9 mouse cellular contexts compared by ENCODE assay signal in genomic region chr5:115269969-115270368, GRCm38 (mm10). TPM values are rescaled to one million over a fixed set of nuclear protein-coding genes. Genes with fewer than 3 reads are reported as not detected.
A peak's percentile ranks its signal among the peaks of the same experiment; 100 is the strongest.
DNase-seq lines count a peak whose midpoint lies in the region; ATAC-seq and TF ChIP-seq lines count a peak whose summit lies in the region.
"Had no signal": no experiment of that assay in that cellular context is flagged by ENCODE, and none has a peak within 500 bp of the region (broad histone marks: within the 10 kb centered on the region; RNA-seq: fewer than 3 reads in every experiment).

No protein-coding gene starts in this region.

- TF ChIP-seq EP300 in CH12.LX (IDR thresholded peaks at IDR 0.05; ENCODE audit: low read length), result no peak
- no peak for TF ChIP-seq EP300 in liver, postnatal 0 days (IDR thresholded peaks at IDR 0.05; ENCODE audit: low read depth)

- peak overlapping the region; percentile 95 for H3K4me3 ChIP-seq in heart, embryonic 12.5 days
- no peak overlapping the region for H3K4me3 ChIP-seq in CH12.LX (replicated peaks in 1 of 3; ENCODE audit: low read depth in 2 of 3, low read length in 2 of 3, poor library complexity in 1 of 3)
- peak overlapping the region; percentile 97 for H3K4me3 ChIP-seq in hindbrain, embryonic 11.5 days (ENCODE audit: low read depth, low read length)
- H3K4me3 ChIP-seq in liver, postnatal 0 days (ENCODE audit: low read depth, low read length), result peak overlapping the region; percentile 95

- ATAC-seq in heart, embryonic 12.5 days (ENCODE audit: insufficient number of reproducible peaks, low FRiP score), result no peak
- no peak for ATAC-seq in hindbrain, embryonic 11.5 days (ENCODE audit: low FRiP score)
- no peak for ATAC-seq in liver, postnatal 0 days
- ATAC-seq in megakaryocyte progenitor cell, adult 5-6 weeks (replicated peaks; ENCODE audit: poor library complexity), result no peak

- H3K79me2 ChIP-seq in CH12.LX (replicated peaks; ENCODE audit: control insufficient read depth, extremely low read depth, insufficient read depth, poor library complexity, severe bottlenecking), result peaks cover 73% of the 10 kb centered on the region

- peaks cover 69% of the 10 kb centered on the region for H3K4me1 ChIP-seq in heart, embryonic 12.5 days (replicated peaks)
- peaks cover 5 to 60% of the 10 kb centered on the region in 2 experiments for H3K4me1 ChIP-seq in CH12.LX (ENCODE audit: control insufficient read depth in 1 of 2, insufficient read depth in 2 of 2)
- H3K4me1 ChIP-seq in hindbrain, embryonic 11.5 days (replicated peaks; ENCODE audit: control insufficient read depth, insufficient read depth, low read length), result 0 out of 2 replicates have a peak, but pooled peaks cover 3% of the 10 kb centered on the region
- H3K4me1 ChIP-seq in liver, postnatal 0 days (ENCODE audit: insufficient read depth), result peaks cover 63% of the 10 kb centered on the region

- no peaks in the 10 kb centered on the region for H3K27me3 ChIP-seq in heart, embryonic 12.5 days (replicated peaks)
- H3K27me3 ChIP-seq in CH12.LX (replicated peaks), result no peaks in the 10 kb centered on the region
- H3K27me3 ChIP-seq in hindbrain, embryonic 11.5 days (ENCODE audit: control insufficient read depth, insufficient read depth, low read length), result no peaks in the 10 kb centered on the region
- H3K27me3 ChIP-seq in liver, postnatal 0 days (ENCODE audit: insufficient read depth, low read length), result no peaks in the 10 kb centered on the region

- in situ Hi-C loops in CH12.LX (cut with MboI; ENCODE audit: low pct_ligation_motif_present, low pct_unique_long_range_greater_than_20kb, low sequenced_read_pairs), result no loop called here

- intact Hi-C loops in heart, postnatal 14 days (cut with DNase I), result no loop called here

- H3K27ac ChIP-seq in heart, embryonic 12.5 days (ENCODE audit: poor library complexity, severe bottlenecking), result no peak overlapping the region
- H3K27ac ChIP-seq in CH12.LX (ENCODE audit: insufficient read depth, low read depth), result no peak overlapping the region
- no peak overlapping the region for H3K27ac ChIP-seq in hindbrain, embryonic 11.5 days (ENCODE audit: low read depth, low read length)
- peak overlapping the region; percentile 92 for H3K27ac ChIP-seq in liver, postnatal 0 days (ENCODE audit: low read depth)

- TF ChIP-seq POLR2A in CH12.LX (IDR thresholded peaks at IDR 0.05; ENCODE audit: low read depth, low read length), result no peak

- dilution Hi-C loops in CH12.LX (cut with MboI; ENCODE audit: extremely low pct_ligation_motif_present, extremely low pct_unique_long_range_greater_than_20kb, low sequenced_read_pairs), result no loop called here

- no peaks in the 10 kb centered on the region for H3K9me3 ChIP-seq in heart, embryonic 12.5 days (replicated peaks)
- no peaks in the 10 kb centered on the region for H3K9me3 ChIP-seq in CH12.LX (replicated peaks; ENCODE audit: low read length)
- no peaks in the 10 kb centered on the region for H3K9me3 ChIP-seq in hindbrain, embryonic 11.5 days (ENCODE audit: control insufficient read depth, low read length)
- no peaks in the 10 kb centered on the region for H3K9me3 ChIP-seq in liver, postnatal 0 days (ENCODE audit: low read length)

- TF ChIP-seq RAD21 in CH12.LX (IDR thresholded peaks at IDR 0.05; ENCODE audit: low read depth, low read length), result no peak

- DNase-seq in heart, postnatal 14 days, result no peak
- no peak for DNase-seq in CH12.LX (ENCODE audit: extremely low read depth)
- DNase-seq in hindbrain, embryonic 11.5 days (ENCODE audit: low spot score), result no peak
- DNase-seq in liver, postnatal 0 days, result no peak
- DNase-seq in adrenal gland, adult 2 months, result no peak
- no peak for DNase-seq in layer of hippocampus, postnatal 14 days (ENCODE audit: low spot score in 2 of 2)
- DNase-seq: kidney, postnatal 10 days had no signal

- H3K36me3 ChIP-seq in heart, embryonic 12.5 days, result peaks cover 18% of the 10 kb centered on the region
- H3K36me3 ChIP-seq in CH12.LX (replicated peaks in 1 of 2; ENCODE audit: control insufficient read depth in 1 of 2, insufficient read depth in 1 of 2, low read length in 1 of 2), result peaks cover 27 to 51% of the 10 kb centered on the region in 2 experiments
- no peaks in the 10 kb centered on the region for H3K36me3 ChIP-seq in hindbrain, embryonic 11.5 days (ENCODE audit: control insufficient read depth, insufficient read depth, low read length)
- H3K36me3 ChIP-seq in liver, postnatal 0 days (replicated peaks; ENCODE audit: insufficient read depth, low read length), result peaks cover 24% of the 10 kb centered on the region

- peak overlapping the region; percentile 38; the same call in 1 of the 2 replicates for H3K9ac ChIP-seq in heart, embryonic 12.5 days
- peak overlapping the region; percentile 20; the same call in 1 of the 2 replicates for H3K9ac ChIP-seq in CH12.LX (ENCODE audit: insufficient read depth, low read depth)
- H3K9ac ChIP-seq in hindbrain, embryonic 11.5 days (ENCODE audit: low read depth, low read length), result no peak overlapping the region
- peak overlapping the region; percentile 98 for H3K9ac ChIP-seq in liver, postnatal 0 days (replicated peaks)

- H3K4me2 ChIP-seq in heart, embryonic 12.5 days, result peak overlapping the region; percentile 78
- peak overlapping the region; percentile 98 for H3K4me2 ChIP-seq in CH12.LX (ENCODE audit: insufficient read depth, low read depth, poor library complexity, severe bottlenecking)
- no peak overlapping the region; the same call in 1 of the 2 replicates for H3K4me2 ChIP-seq in hindbrain, embryonic 11.5 days (replicated peaks; ENCODE audit: low read depth, low read length)
- H3K4me2 ChIP-seq in liver, postnatal 0 days (ENCODE audit: low read depth, low read length), result peak overlapping the region; percentile 79

- no peak for TF ChIP-seq CTCF in CH12.LX (conservative IDR thresholded peaks at IDR 0.05 in 1 of 2, IDR thresholded peaks at IDR 0.05 in 1 of 2; ENCODE audit: low read depth in 2 of 2, low read length in 2 of 2)
- TF ChIP-seq CTCF in liver, postnatal 0 days (IDR thresholded peaks at IDR 0.05; ENCODE audit: low read depth), result no peak

- WGBS in heart, embryonic 12.5 days, result 96% methylated on average over 1 of the region's 1 CpGs
- WGBS in hindbrain, embryonic 11.5 days, result 90% methylated on average over 1 of the region's 1 CpGs
- 90% methylated on average over 1 of the region's 1 CpGs for WGBS in liver, postnatal 0 days (ENCODE audit: insufficient replicate concordance)

RNA-seq across cellular contexts. Expression of gene Rnf10, which starts 2.7 kb away (rescaled TPM):
- polyA plus RNA-seq in heart, embryonic 12.5 days (2016; fragmentation: Nextera tagmentation; extraction: Ambion mirVana), result 152 and 175 TPM in 2 replicates
- total RNA-seq in heart, postnatal 14 days (2021), result 100 to 1,000 TPM; 389 to 391 TPM
- total RNA-seq in CH12.LX (2012; rRNA removed) (63.6 and 68.5 TPM in 2 replicates), CH12.LX (2014; rRNA removed) (38.5 and 39.9 TPM in 2 replicates)
- polyA plus RNA-seq in CH12.LX (2012; ENCODE audit: insufficient read length, low read depth), result 154 and 187 TPM in 2 replicates
- polyA plus RNA-seq in hindbrain, embryonic 11.5 days (2014; fragmentation: Nextera tagmentation; extraction: Ambion mirVana), result 65.9 and 87.5 TPM in 2 replicates
- 75.4 and 78.4 TPM in 2 replicates for polyA plus RNA-seq in liver, postnatal 0 days (2015; fragmentation: Nextera tagmentation; extraction: Ambion mirVana)
- 45.3 and 56.3 TPM in 2 replicates for total RNA-seq in megakaryocyte progenitor cell, adult 5-6 weeks (2015)
- total RNA-seq in megakaryocyte progenitor cell, adult 5-6 weeks (2017), result 45.1 and 58.7 TPM in 2 replicates
- total RNA-seq in adrenal gland, adult 2 months (2021), result 100 to 1,000 TPM; 225 to 258 TPM
- 212 and 287 TPM in 2 replicates for polyA plus RNA-seq in adrenal gland, adult 2 months (2012; rRNA removed)
- total RNA-seq in layer of hippocampus, postnatal 14 days (2021), result 100 to 1,000 TPM; 262 to 266 TPM

RNA-seq across cellular contexts. Expression of gene Coq5, which starts 9.5 kb away (rescaled TPM):
- 76.0 and 79.9 TPM in 2 replicates for polyA plus RNA-seq in heart, embryonic 12.5 days (2016; fragmentation: Nextera tagmentation; extraction: Ambion mirVana)
- total RNA-seq in heart, postnatal 14 days (2021), result 100 to 1,000 TPM; 143 to 157 TPM
- total RNA-seq in CH12.LX (2012; rRNA removed) (46.7 and 46.8 TPM in 2 replicates), CH12.LX (2014; rRNA removed) (41.9 and 46.7 TPM in 2 replicates)
- polyA plus RNA-seq in CH12.LX (2012; ENCODE audit: insufficient read length, low read depth), result 42.3 and 43.9 TPM in 2 replicates
- 52.6 and 55.5 TPM in 2 replicates for polyA plus RNA-seq in hindbrain, embryonic 11.5 days (2014; fragmentation: Nextera tagmentation; extraction: Ambion mirVana)
- 19.5 and 19.6 TPM in 2 replicates for polyA plus RNA-seq in liver, postnatal 0 days (2015; fragmentation: Nextera tagmentation; extraction: Ambion mirVana)
- total RNA-seq in megakaryocyte progenitor cell, adult 5-6 weeks (2015), result 17.0 and 20.4 TPM in 2 replicates
- total RNA-seq in megakaryocyte progenitor cell, adult 5-6 weeks (2017), result 39.8 and 46.3 TPM in 2 replicates
- total RNA-seq in adrenal gland, adult 2 months (2021), result 10 to 100 TPM; 52.5 to 68.0 TPM
- 14.6 and 15.7 TPM in 2 replicates for polyA plus RNA-seq in adrenal gland, adult 2 months (2012; rRNA removed)
- 10 to 100 TPM; 38.8 to 40.3 TPM for total RNA-seq in layer of hippocampus, postnatal 14 days (2021)

RNA-seq across cellular contexts. Expression of gene Dynll1, which starts 30.8 kb away (rescaled TPM):
- polyA plus RNA-seq in heart, embryonic 12.5 days (2016; fragmentation: Nextera tagmentation; extraction: Ambion mirVana), result 1,319 and 1,320 TPM in 2 replicates
- total RNA-seq in heart, postnatal 14 days (2021), result 100 to 1,000 TPM; 135 to 185 TPM
- 312 and 488 TPM in 2 replicates for total RNA-seq in CH12.LX (2012; rRNA removed)
- 456 and 502 TPM in 2 replicates for total RNA-seq in CH12.LX (2014; rRNA removed)
- polyA plus RNA-seq in CH12.LX (2012; ENCODE audit: insufficient read length, low read depth), result 516 and 646 TPM in 2 replicates
- polyA plus RNA-seq in hindbrain, embryonic 11.5 days (2014; fragmentation: Nextera tagmentation; extraction: Ambion mirVana), result 1,538 and 1,558 TPM in 2 replicates
- 388 and 399 TPM in 2 replicates for polyA plus RNA-seq in liver, postnatal 0 days (2015; fragmentation: Nextera tagmentation; extraction: Ambion mirVana)
- total RNA-seq in megakaryocyte progenitor cell, adult 5-6 weeks (2015), result 690 and 788 TPM in 2 replicates
- total RNA-seq in megakaryocyte progenitor cell, adult 5-6 weeks (2017), result 334 and 365 TPM in 2 replicates
- 100 to 1,000 TPM; 220 to 347 TPM for total RNA-seq in adrenal gland, adult 2 months (2021)
- 38.0 and 45.1 TPM in 2 replicates for polyA plus RNA-seq in adrenal gland, adult 2 months (2012; rRNA removed)
- 100 to 1,000 TPM; 770 to 901 TPM for total RNA-seq in layer of hippocampus, postnatal 14 days (2021)

RNA-seq across cellular contexts. Expression of gene Pop5, which starts 34.3 kb away (rescaled TPM):
- 63.2 and 68.6 TPM in 2 replicates for polyA plus RNA-seq in heart, embryonic 12.5 days (2016; fragmentation: Nextera tagmentation; extraction: Ambion mirVana)
- total RNA-seq in heart, postnatal 14 days (2021), result 10 to 100 TPM; 27.6 to 29.8 TPM
- 236 and 301 TPM in 2 replicates for total RNA-seq in CH12.LX (2012; rRNA removed)
- total RNA-seq in CH12.LX (2014; rRNA removed), result 156 and 161 TPM in 2 replicates
- 127 and 163 TPM in 2 replicates for polyA plus RNA-seq in CH12.LX (2012; ENCODE audit: insufficient read length, low read depth)
- polyA plus RNA-seq in hindbrain, embryonic 11.5 days (2014; fragmentation: Nextera tagmentation; extraction: Ambion mirVana), result 104 and 106 TPM in 2 replicates
- 58.7 and 61.8 TPM in 2 replicates for polyA plus RNA-seq in liver, postnatal 0 days (2015; fragmentation: Nextera tagmentation; extraction: Ambion mirVana)
- 67.7 and 81.9 TPM in 2 replicates for total RNA-seq in megakaryocyte progenitor cell, adult 5-6 weeks (2015)
- total RNA-seq in megakaryocyte progenitor cell, adult 5-6 weeks (2017), result 76.4 and 82.8 TPM in 2 replicates
- total RNA-seq in adrenal gland, adult 2 months (2021), result 10 to 100 TPM; 53.1 to 84.0 TPM
- 194 and 250 TPM in 2 replicates for polyA plus RNA-seq in adrenal gland, adult 2 months (2012; rRNA removed)
- 10 to 100 TPM; 68.7 to 72.8 TPM for total RNA-seq in layer of hippocampus, postnatal 14 days (2021)

RNA-seq across cellular contexts. Expression of gene Srsf9, which starts 57.0 kb away (rescaled TPM):
- polyA plus RNA-seq in heart, embryonic 12.5 days (2016; fragmentation: Nextera tagmentation; extraction: Ambion mirVana), result 147 and 160 TPM in 2 replicates
- total RNA-seq in heart, postnatal 14 days (2021), result 10 to 100 TPM; 26.3 to 26.9 TPM
- total RNA-seq in CH12.LX (2012; rRNA removed) (73.4 and 82.8 TPM in 2 replicates), CH12.LX (2014; rRNA removed) (117 and 121 TPM in 2 replicates)
- polyA plus RNA-seq in CH12.LX (2012; ENCODE audit: insufficient read length, low read depth), result 112 and 130 TPM in 2 replicates
- 305 and 320 TPM in 2 replicates for polyA plus RNA-seq in hindbrain, embryonic 11.5 days (2014; fragmentation: Nextera tagmentation; extraction: Ambion mirVana)
- 86.0 and 90.6 TPM in 2 replicates for polyA plus RNA-seq in liver, postnatal 0 days (2015; fragmentation: Nextera tagmentation; extraction: Ambion mirVana)
- 76.3 and 79.7 TPM in 2 replicates for total RNA-seq in megakaryocyte progenitor cell, adult 5-6 weeks (2015)
- total RNA-seq in megakaryocyte progenitor cell, adult 5-6 weeks (2017), result 96.3 and 102 TPM in 2 replicates
- total RNA-seq in adrenal gland, adult 2 months (2021), result 10 to 100 TPM; 45.8 to 70.1 TPM
- 29.1 and 40.4 TPM in 2 replicates for polyA plus RNA-seq in adrenal gland, adult 2 months (2012; rRNA removed)
- 10 to 100 TPM; 82.0 to 88.2 TPM for total RNA-seq in layer of hippocampus, postnatal 14 days (2021)

Comparison
In these comparisons a context has a peak if more than half of its experiments do, and no peak if none do; other contexts are left out.
1. H3K4me3 ChIP-seq: peak in heart, embryonic 12.5 days (single experiment), hindbrain, embryonic 11.5 days (single experiment) and liver, postnatal 0 days (single experiment); none in CH12.LX (0 of 3).